Mouse (Mus musculus): ENCODE data around the gene Trpm4.

DNA sequence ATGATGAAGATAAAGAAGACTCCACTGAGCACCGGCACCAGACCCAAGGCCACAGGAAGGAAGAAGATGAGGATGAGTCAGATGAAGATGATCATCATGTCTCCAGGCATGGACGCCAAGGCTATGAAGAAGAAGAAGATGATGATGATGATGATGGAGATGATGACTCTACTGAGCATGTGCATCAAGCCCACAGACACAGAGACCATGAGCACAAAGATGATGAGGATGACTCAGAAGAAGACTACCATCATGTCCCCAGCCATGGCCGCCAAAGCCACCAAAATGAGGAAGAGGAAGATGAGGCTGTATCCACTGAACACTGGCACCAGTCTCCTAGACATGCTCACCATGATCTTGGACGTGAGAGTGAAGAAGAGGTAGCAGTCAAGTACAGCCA is 2.7 kb upstream of the Trpm4 start:
- no peak for TF ChIP-seq CTCF (IDR thresholded peaks at IDR 0.05; ENCODE audit: borderline replicate concordance, insufficient read depth, low read depth, low read length)
- TF ChIP-seq POLR2A (IDR thresholded peaks at IDR 0.05; ENCODE audit: borderline replicate concordance, insufficient read depth, low read length) = no peak

Data from cerebellum, adult 2 months (tissue).